Mouse (Mus musculus) E14TG2a.4 (cell line): Measurements from ENCODE around the gene Ddx23.

Source experiments
- CTCF ChIP-seq: conservative IDR thresholded peaks from 2 replicates; pipeline ENCODE4 v1.5.1; 2014; ENCODE audit warnings: low read length
- NANOG ChIP-seq: IDR thresholded peaks from 2 replicates; pipeline ENCODE4 v1.6.1; 2014; ENCODE audit warnings: borderline replicate concordance, low read length, mixed read lengths
- POU5F1 ChIP-seq: IDR thresholded peaks from 2 replicates; pipeline ENCODE4 v1.6.1; 2014; ENCODE audit warnings: low read length, borderline replicate concordance

DNA sequence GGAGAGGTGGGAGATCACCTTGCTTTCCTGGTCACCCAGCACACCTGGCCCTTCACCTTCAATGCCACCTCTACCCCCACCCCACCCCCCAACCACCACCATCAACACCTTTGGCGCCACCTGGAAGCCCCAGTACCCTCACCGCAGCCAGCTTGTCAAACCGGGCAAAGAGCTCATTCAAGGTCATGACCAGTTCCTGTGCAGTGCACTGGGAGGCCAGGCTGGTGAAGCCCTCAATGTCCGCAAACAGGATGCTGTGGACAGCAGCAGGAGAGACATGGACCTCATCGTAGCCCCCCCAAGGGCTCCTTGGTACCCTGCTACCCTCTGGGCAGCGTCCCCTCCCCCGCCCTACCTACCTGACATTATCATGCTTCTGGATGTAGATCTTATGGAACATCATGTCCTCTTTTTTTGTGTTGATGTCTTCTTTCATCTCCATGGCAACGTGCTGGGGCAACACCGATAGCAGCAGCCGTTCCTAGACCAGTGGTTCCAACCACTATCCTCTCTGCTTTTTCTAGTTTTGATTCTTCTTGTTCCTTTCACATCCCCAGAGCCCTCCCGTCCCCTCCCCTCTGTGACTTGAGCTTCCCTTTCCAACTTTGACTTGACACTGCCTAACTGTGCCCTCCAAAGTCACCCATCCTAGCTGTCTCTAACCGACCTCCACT lies 62.5 kb downstream of the Ddx23 start:
- TF ChIP-seq CTCF: no peak
- TF ChIP-seq POU5F1: no peak
- no peak for TF ChIP-seq NANOG
